Mouse (Mus musculus) stomach, adult 2 months (tissue): ENCODE results near the gene Slc17a4. TPM values are rescaled to one million over a fixed set of nuclear protein-coding genes. Genes with fewer than 3 reads are reported as not detected.

Source experiments
- polyA plus RNA-seq: library from polyadenylated mRNA; depleted of rRNA; stranded (reverse); fragments of >200 nt; gene quantifications from 2 replicates; pipeline ENCODE4 v1.2.3, GENCODE M21; 2012; rRNA removed

The Slc17a4 gene
- 0.05 and 0.06 TPM in 2 replicates for polyA plus RNA-seq

GRCm38 (mm10) chr13:23914376-23915167 lies at the start of gene Slc17a4:
TSS of gene Slc17a4 (minus strand) at chr13:23915009.

GRCm38 (mm10) chr13:23934211-23934520 lies 19.4 kb upstream of the Slc17a4 start, which contains the start of gene Hist1h2aa:
TSS of gene Hist1h2aa (plus strand) at chr13:23934462.

GRCm38 (mm10) chr13:23933421-23934210 lies 18.8 kb upstream of the Slc17a4 start, which contains the start of gene Hist1h2ba:
TSS of gene Hist1h2ba (minus strand) at chr13:23934156.

GRCm38 (mm10) chr13:23867405-23867804 lies 47.4 kb downstream of the Slc17a4 start, which contains the start of gene Slc17a1:
TSS of gene Slc17a1 (plus strand) at chr13:23867750.

Other genes with a start within 250 kb of the Slc17a4 start
- 0.47 and 0.76 TPM in 2 replicates for gene Hist1h2ac, start 231.1 kb downstream of the Slc17a4 start, polyA plus RNA-seq
- 117 and 165 TPM in 2 replicates for gene Hist1h2bc, start 230.8 kb downstream of the Slc17a4 start, polyA plus RNA-seq
- not detected in 2 replicates for gene Hist1h1t, start 219.2 kb downstream of the Slc17a4 start, polyA plus RNA-seq
- 2.2 and 4.1 TPM in 2 replicates for gene Hist1h4c, start 216.6 kb downstream of the Slc17a4 start, polyA plus RNA-seq
- gene Hfe, start 204.2 kb downstream of the Slc17a4 start, polyA plus RNA-seq: 3.3 and 4.5 TPM in 2 replicates
- gene Hist1h1c, start 176.2 kb downstream of the Slc17a4 start, polyA plus RNA-seq: 24.5 and 35.7 TPM in 2 replicates
- gene Hist1h3c, start 169.4 kb downstream of the Slc17a4 start, polyA plus RNA-seq: 7.1 and 11.9 TPM in 2 replicates
- gene Hist1h2bb, start 168.3 kb downstream of the Slc17a4 start, polyA plus RNA-seq: 3.8 and 4.6 TPM in 2 replicates
- 5.1 and 8.7 TPM in 2 replicates for gene Hist1h2ab, start 163.9 kb downstream of the Slc17a4 start, polyA plus RNA-seq
- gene Hist1h3b, start 162.7 kb downstream of the Slc17a4 start, polyA plus RNA-seq: 10.6 and 14.9 TPM in 2 replicates
- 5.1 TPM in 1 of 2 replicates, not detected in the other for gene Hist1h4b, start 158.0 kb downstream of the Slc17a4 start, polyA plus RNA-seq
- gene Hist1h4a, start 153.8 kb downstream of the Slc17a4 start, polyA plus RNA-seq: 1.1 and 3.0 TPM in 2 replicates
- gene Hist1h3a, start 152.6 kb downstream of the Slc17a4 start, polyA plus RNA-seq: 10.0 and 13.1 TPM in 2 replicates
- 0.09 and 0.20 TPM in 2 replicates for gene Hist1h1a, start 151.3 kb downstream of the Slc17a4 start, polyA plus RNA-seq
- not detected in 2 replicates for gene Trim38, start 145.1 kb downstream of the Slc17a4 start, polyA plus RNA-seq
- gene Slc17a2, start 108.0 kb downstream of the Slc17a4 start, polyA plus RNA-seq: not detected in 2 replicates
- gene Slc17a3, start 75.6 kb downstream of the Slc17a4 start, polyA plus RNA-seq: not detected in 2 replicates
- gene Slc17a1, start 47.3 kb downstream of the Slc17a4 start, polyA plus RNA-seq: 0.04 TPM in 1 of 2 replicates, not detected in the other
- gene Hist1h2ba, start 19.1 kb upstream of the Slc17a4 start, polyA plus RNA-seq: not detected in 2 replicates
- gene Hist1h2aa, start 19.5 kb upstream of the Slc17a4 start, polyA plus RNA-seq: not detected in 2 replicates
- 0.76 and 1.1 TPM in 2 replicates for gene Scgn, start 76.2 kb upstream of the Slc17a4 start, polyA plus RNA-seq